Mouse (Mus musculus) T-helper 2 cell (primary cell): Measurements from ENCODE around the gene Cilp.

Source experiments
- in situ Hi-C: fragments of 300-600 bp; cut with MboI, MseI; formaldehyde crosslinking; loops from one replicate; pipeline ENCODE4 v1.15.1; 2025; ENCODE audit warnings: high pct_unique_total_duplicates

Gene Cilp

GRCm38 (mm10) chr9:65293580-65293972 lies 28.6 kb downstream of the Cilp start:
- in situ Hi-C loops = loop anchor here (5.0 kb wide), 1 partner anchor 81 kb away; no protein-coding TSS in a partner anchor

- in situ Hi-C loops = loop anchor here (5.0 kb wide), 1 partner anchor 82 kb away; no protein-coding TSS in a partner anchor
Measured at GRCm38 (mm10) chr9:65293973-65294715, 29.2 kb downstream of the Cilp start, which contains the start of gene Clpx. TSS of gene Clpx (plus strand) at chr9:65294260.

GRCm38 (mm10) chr9:65294716-65295378 lies 29.9 kb downstream of the Cilp start:
- in situ Hi-C loops = loop anchor here (5.0 kb wide), 1 partner anchor 83 kb away; no protein-coding TSS in a partner anchor

- in situ Hi-C loops = no loop called here
Measured at GRCm38 (mm10) chr9:65297056-65297455, 32.1 kb downstream of the Cilp start.

GRCm38 (mm10) chr9:65298761-65299160 lies 33.8 kb downstream of the Cilp start:
- in situ Hi-C loops = no loop called here

GRCm38 (mm10) chr9:65299650-65300049 lies 34.7 kb downstream of the Cilp start:
- in situ Hi-C loops = no loop called here

- in situ Hi-C loops = no loop called here
Measured at GRCm38 (mm10) chr9:65302327-65302983, 37.5 kb downstream of the Cilp start.

- in situ Hi-C loops = no loop called here
Measured at GRCm38 (mm10) chr9:65303586-65303985, 38.6 kb downstream of the Cilp start.

- in situ Hi-C loops = no loop called here
Measured at GRCm38 (mm10) chr9:65304300-65304699, 39.3 kb downstream of the Cilp start.

- in situ Hi-C loops = no loop called here
Measured at GRCm38 (mm10) chr9:65306672-65307071, 41.7 kb downstream of the Cilp start.

GRCm38 (mm10) chr9:65308011-65308410 lies 43.0 kb downstream of the Cilp start:
- in situ Hi-C loops = no loop called here

- in situ Hi-C loops = no loop called here
Measured at GRCm38 (mm10) chr9:65312669-65313357, 47.8 kb downstream of the Cilp start.

- in situ Hi-C loops = no loop called here
Measured at GRCm38 (mm10) chr9:65313846-65314245, 48.9 kb downstream of the Cilp start.

GRCm38 (mm10) chr9:65322255-65322900 lies 57.4 kb downstream of the Cilp start:
- in situ Hi-C loops = no loop called here

- in situ Hi-C loops = no loop called here
Measured at GRCm38 (mm10) chr9:65325971-65326370, 61.0 kb downstream of the Cilp start.

- in situ Hi-C loops = no loop called here
Measured at GRCm38 (mm10) chr9:65327371-65327770, 62.4 kb downstream of the Cilp start.
